Mouse (Mus musculus) brain, embryonic 14.5 days (tissue): ENCODE measurements at regions not wholly inside any gene's neighbourhood (a gene's known extent, or its start where the extent isn't known, plus 50 kb on each side); places are given as distances from the start of the nearest gene placed in this dataset.

Source experiments
- DNase-seq: peaks from one replicate; pipeline ENCODE4 v3.0.0-alpha.2; 2011; ENCODE audit warnings: low read depth
- CTCF ChIP-seq: fragments of 200-500 bp; IDR thresholded peaks from 2 replicates; pipeline ENCODE4 v1.5.1; 2012; ENCODE audit warnings: inconsistent platforms, mild to moderate bottlenecking, moderate library complexity, borderline replicate concordance; ENCODE audit not compliant: insufficient read depth, insufficient read length; ENCODE audit errors: extremely low read depth
- POLR2A ChIP-seq: fragments of 200-500 bp; IDR thresholded peaks from 2 replicates; pipeline ENCODE4 v1.6.1; 2012; ENCODE audit warnings: mild to moderate bottlenecking, inconsistent platforms, borderline replicate concordance; ENCODE audit not compliant: poor library complexity, insufficient read depth, insufficient read length, severe bottlenecking; ENCODE audit errors: extremely low read depth

- no peak for TF ChIP-seq CTCF
- no peak for TF ChIP-seq POLR2A
Observed at GRCm38 (mm10) chr12:15551281-15551900, 265.3 kb downstream of the Trib2 start.

GRCm38 (mm10) chr12:15544351-15544750, 272.4 kb downstream of the Trib2 start:
- DNase-seq = peak; percentile 49
- TF ChIP-seq POLR2A (no peak), CTCF (no peak)

More at GRCm38 (mm10) chr12:15551281-15551900, 265.3 kb downstream of the Trib2 start:
- no peak for DNase-seq

GRCm38 (mm10) chr12:15542486-15542885, 274.2 kb downstream of the Trib2 start:
- DNase-seq = no peak
- TF ChIP-seq CTCF = no peak
- no peak for TF ChIP-seq POLR2A

- peak; percentile 46 for DNase-seq
- no peak for TF ChIP-seq POLR2A
- no peak for TF ChIP-seq CTCF
Observed at GRCm38 (mm10) chr12:15536852-15537368, 279.8 kb downstream of the Trib2 start.

- TF ChIP-seq POLR2A (no peak), CTCF (no peak)
- no peak for DNase-seq
Observed at GRCm38 (mm10) chr12:15536247-15536646, 280.5 kb downstream of the Trib2 start.

- TF ChIP-seq POLR2A (no peak), CTCF (peak; percentile 88)
- peak; percentile 95 for DNase-seq
Observed at GRCm38 (mm10) chr12:15535822-15536221, 280.9 kb downstream of the Trib2 start.

GRCm38 (mm10) chr12:15520783-15521407, 295.8 kb downstream of the Trib2 start:
- TF ChIP-seq CTCF = no peak
- no peak for TF ChIP-seq POLR2A
- peak; percentile 63 for DNase-seq

GRCm38 (mm10) chr12:15511994-15512393, 304.7 kb downstream of the Trib2 start:
- TF ChIP-seq POLR2A (no peak), CTCF (no peak)
- peak; percentile 37 for DNase-seq

GRCm38 (mm10) chr12:15507576-15507975, 309.1 kb downstream of the Trib2 start:
- peak; percentile 87 for DNase-seq
- TF ChIP-seq POLR2A = no peak
- TF ChIP-seq CTCF = peak; percentile 64; the same call in 1 of the 2 replicates

- no peak for DNase-seq
- TF ChIP-seq POLR2A = no peak
- TF ChIP-seq CTCF = no peak
Observed at GRCm38 (mm10) chr12:15493640-15494039, 323.1 kb downstream of the Trib2 start.

- TF ChIP-seq CTCF (no peak), POLR2A (no peak)
- no peak for DNase-seq
Observed at GRCm38 (mm10) chr12:15472741-15473140, 344.0 kb downstream of the Trib2 start.
